Mouse (Mus musculus) G1E (cell line): ENCODE measurements around the gene 1810062G17Rik.

ENCODE experiments used
- CTCF ChIP-seq: IDR thresholded peaks from 2 replicates; pipeline ENCODE4 v1.5.1; 2012; ENCODE audit warnings: low read depth, low read length, inconsistent platforms, mixed read lengths
- GATA1 ChIP-seq: IDR thresholded peaks from 2 replicates; pipeline ENCODE4 v1.6.1; 2012; ENCODE audit warnings: borderline replicate concordance, low read length, inconsistent platforms, mixed read lengths
- GATA2 ChIP-seq: IDR thresholded peaks from 2 replicates; pipeline ENCODE4 v1.6.1; 2012; ENCODE audit warnings: low read depth, low read length, inconsistent platforms, borderline replicate concordance
- TAL1 ChIP-seq: conservative IDR thresholded peaks from 2 replicates; pipeline ENCODE4 v1.6.1; 2012; ENCODE audit warnings: low read depth, low read length, inconsistent platforms, mixed read lengths

DNA sequence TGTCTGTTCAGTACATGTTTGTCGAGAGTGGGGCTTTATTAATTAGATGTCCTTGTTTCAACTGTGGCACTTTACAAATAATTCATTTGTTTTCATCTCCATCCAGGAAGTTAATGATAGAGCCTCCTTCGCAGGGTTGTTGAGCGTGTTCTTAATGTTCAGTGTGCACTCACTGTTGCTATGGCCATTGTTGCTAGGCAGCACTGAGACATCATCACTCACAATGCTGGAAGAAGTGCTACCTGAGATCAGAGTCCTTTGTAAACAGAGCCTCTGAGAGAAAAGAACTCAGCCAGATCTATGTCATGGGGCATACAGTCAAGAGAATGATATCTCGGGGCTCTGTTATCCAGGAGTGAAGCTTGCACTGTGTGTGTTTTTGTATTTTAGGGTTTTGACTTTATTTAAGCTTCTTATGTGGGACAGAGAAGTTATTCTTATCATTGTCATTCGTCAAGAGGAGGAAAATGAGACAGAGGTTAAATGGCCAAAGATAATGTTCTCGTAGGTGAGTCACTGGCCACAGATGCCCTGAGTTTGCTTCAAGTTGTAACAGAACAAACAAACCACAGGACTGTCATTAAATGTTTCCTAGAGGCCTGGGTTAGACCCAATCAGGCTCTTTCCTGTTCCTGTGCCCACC is 18.0 kb downstream of the 1810062G17Rik start:
- TF ChIP-seq CTCF (no peak), GATA1 (no peak), TAL1 (no peak), GATA2 (no peak)
